Mouse (Mus musculus): ENCODE measurements at regions not wholly inside any gene's neighbourhood (a gene's known extent, or its start where the extent isn't known, plus 50 kb on each side); places are given as distances from the start of the nearest gene placed in this dataset.
A peak's percentile ranks its signal among the peaks of the same experiment; 100 is the strongest.
"Not testable (repeated sequence)": the region's sequence is repeated elsewhere in the genome, so short reads cannot be mapped to it uniquely, and the experiment has no call there.

- DNase-seq (ENCODE audit: inconsistent ontology term), result no peak
Observed at GRCm38 (mm10) chr16:69937514-69938194, 74.1 kb upstream of the Speer2 start.

DNA sequence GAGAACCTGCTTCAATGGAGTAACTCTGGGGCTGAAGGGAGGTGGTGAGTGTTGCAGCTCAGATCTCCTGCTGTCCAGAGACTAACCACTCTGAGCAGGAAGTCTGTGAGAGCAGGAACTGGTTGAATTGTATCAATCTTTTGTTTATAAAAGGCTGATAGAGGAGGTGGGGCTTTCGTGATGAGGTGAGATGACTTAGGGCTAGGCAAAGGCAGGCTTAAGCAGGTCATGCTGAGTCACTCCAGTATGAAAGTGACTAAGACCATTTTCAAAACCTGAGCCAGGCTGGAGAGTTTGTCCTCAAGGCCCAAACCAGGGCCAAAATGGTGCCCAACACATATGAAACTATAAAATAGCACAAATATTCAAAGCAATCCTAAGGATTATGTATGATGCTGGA is 80.1 kb upstream of the Speer2 start:
- no peak for DNase-seq (ENCODE audit: inconsistent ontology term)

DNA sequence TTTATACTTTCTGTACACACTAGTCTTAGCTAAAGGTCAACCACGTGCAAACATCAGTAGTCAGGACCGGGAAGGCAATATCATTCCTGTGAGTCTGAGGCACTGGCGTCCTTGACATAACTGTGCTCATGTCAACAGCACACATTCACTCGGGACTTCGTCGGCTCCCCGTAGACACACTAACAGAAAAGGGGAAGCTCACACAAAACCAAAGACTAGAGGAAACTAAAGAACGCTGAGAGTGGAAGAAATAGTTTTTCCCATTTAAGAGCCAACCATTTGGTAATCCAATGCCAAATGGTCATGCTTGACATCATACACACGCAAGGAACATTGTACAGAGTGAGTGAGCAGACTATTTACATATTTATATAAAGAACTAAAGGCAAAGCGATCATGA is 85.2 kb upstream of the Speer2 start:
- DNase-seq (ENCODE audit: inconsistent ontology term), result no peak

DNA sequence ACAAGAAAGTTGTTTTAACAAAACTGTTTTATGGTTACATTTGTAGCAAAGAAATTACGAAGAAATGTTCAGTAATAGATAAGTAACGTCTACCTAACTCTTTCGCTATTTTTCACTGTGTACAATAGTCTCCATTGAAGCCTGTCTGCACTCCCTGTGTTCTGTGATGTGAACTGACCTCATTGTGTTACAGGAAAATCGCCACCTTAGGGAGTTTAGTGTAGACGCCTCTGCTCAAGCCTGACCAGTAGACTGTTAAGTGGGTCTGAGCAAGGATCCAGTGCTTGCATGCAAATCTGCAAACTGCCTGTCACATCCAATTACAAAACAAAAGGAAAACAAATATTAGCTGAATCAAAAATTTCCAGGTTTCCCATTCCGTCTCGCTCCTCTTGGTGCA is 85.8 kb upstream of the Speer2 start:
- DNase-seq (ENCODE audit: inconsistent ontology term), result peak; percentile 12

- DNase-seq (ENCODE audit: inconsistent ontology term), result no peak
Observed at GRCm38 (mm10) chr16:69951581-69951980, 88.0 kb upstream of the Speer2 start.

- DNase-seq (ENCODE audit: inconsistent ontology term), result not testable (repeated sequence)
Observed at GRCm38 (mm10) chr16:69966561-69966960, 103.0 kb upstream of the Speer2 start.

GRCm38 (mm10) chr16:69979813-69980527 is 116.4 kb upstream of the Speer2 start:
- DNase-seq (ENCODE audit: inconsistent ontology term), result no peak

DNA sequence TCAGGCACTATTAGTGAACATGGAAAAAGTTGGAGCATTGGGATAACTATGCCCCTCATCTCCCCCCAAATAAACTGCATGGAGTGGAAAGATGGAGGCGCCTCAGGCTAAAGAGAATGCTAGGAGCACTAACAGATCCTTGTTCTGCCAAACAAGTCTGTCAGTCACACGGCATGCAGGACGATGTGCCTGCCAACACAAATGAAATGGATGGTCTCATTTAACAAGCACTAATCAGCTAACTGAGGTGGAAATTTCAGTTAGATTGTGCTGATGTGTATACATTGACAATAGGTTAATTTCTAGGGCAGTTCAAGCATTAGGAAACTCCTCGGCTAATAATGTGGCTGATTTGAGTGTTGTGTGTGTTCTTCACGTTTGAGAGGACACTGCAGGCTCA is 120.8 kb upstream of the Speer2 start:
- DNase-seq (ENCODE audit: inconsistent ontology term), result peak; percentile 12

GRCm38 (mm10) chr16:69991907-69992470 is 128.4 kb upstream of the Speer2 start:
- no peak for DNase-seq (ENCODE audit: inconsistent ontology term)

GRCm38 (mm10) chr16:69992715-69993114 is 129.2 kb upstream of the Speer2 start:
- DNase-seq (ENCODE audit: inconsistent ontology term), result no peak

GRCm38 (mm10) chr16:70006863-70007262 is 143.3 kb upstream of the Speer2 start:
- DNase-seq (ENCODE audit: inconsistent ontology term), result no peak

DNA sequence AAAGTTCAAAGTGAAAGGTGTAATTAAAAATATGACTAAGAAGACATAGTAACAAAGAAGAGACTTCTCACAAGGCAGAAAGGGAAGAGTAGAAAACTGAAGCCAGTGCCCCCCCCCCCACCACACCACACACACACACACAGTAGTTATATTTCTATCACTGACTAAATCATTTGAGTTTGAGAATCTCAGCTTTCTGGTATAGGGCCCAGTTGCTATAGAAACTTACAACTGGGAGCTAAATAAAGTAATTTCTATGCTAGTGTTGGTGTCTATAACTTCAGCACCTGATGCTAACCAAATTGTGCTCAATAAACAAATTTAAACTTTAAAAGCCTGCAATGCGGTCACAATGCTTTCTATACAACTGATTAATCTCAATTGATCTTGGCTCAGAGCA is 153.4 kb upstream of the Speer2 start:
- DNase-seq (ENCODE audit: inconsistent ontology term), result no peak

DNA sequence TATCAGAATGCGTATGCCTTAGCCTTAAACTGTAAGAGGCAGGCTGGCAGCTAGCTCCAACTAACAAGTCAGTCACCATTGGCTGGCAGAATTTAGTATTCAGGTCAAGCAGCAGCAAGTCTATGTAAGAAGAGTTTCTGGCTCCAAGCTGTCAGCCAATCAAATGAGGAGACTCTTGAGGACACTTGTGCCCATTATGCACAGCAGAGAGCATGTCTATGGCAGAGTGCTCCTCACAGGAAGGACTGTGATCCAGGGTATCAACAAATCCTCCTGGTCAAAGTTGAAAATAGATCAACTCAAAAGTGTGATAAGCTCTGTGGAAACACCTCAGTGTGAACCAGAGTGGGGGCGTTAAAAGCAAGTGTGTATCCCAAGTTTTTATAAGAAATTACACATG is 156.0 kb upstream of the Speer2 start:
- DNase-seq (ENCODE audit: inconsistent ontology term), result no peak

DNA sequence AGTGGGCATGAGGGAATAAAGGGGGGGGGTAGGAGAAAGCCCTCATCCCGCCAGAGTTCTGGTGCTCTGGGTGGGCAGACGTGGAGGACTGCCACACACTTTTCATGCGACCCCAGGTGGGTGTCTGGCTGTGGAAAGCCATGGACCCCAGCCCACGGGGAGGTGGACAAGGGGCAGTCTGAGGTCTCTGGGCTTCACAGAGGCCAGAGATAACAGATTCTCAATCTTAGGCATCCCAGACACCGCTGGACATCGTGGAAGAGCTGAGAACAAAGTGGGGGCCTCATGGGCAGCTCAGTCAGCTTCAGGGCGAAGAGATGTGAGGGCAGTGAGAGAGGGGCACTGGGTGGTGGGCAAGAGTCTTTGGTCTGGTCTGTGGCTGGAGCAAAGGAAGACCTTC is 157.9 kb upstream of the Speer2 start:
- no peak for DNase-seq (ENCODE audit: inconsistent ontology term)

GRCm38 (mm10) chr16:70028649-70029048 is 165.1 kb upstream of the Speer2 start:
- no peak for DNase-seq (ENCODE audit: inconsistent ontology term)

GRCm38 (mm10) chr16:70045547-70045946 is 182.0 kb upstream of the Speer2 start:
- DNase-seq (ENCODE audit: inconsistent ontology term), result no peak

DNA sequence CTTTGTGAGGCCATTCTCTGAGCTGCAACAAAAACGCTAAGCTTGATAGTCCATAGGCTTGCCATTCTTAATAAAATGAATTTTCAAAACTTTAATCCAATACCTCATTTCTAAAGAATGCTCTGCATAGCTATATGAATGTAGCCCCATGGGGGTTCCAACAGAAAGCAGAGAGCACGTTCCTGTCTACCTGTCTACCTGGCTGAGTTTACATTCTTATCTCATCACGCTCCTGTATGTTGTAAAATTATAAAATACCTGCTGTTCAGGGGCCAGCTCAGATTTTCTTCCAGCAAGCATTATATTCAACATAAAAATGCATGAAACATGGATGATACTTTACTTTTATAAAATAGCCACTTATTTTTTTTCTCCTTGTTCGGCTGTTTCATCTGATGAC is 182.5 kb upstream of the Speer2 start:
- DNase-seq (ENCODE audit: inconsistent ontology term), result no peak

DNA sequence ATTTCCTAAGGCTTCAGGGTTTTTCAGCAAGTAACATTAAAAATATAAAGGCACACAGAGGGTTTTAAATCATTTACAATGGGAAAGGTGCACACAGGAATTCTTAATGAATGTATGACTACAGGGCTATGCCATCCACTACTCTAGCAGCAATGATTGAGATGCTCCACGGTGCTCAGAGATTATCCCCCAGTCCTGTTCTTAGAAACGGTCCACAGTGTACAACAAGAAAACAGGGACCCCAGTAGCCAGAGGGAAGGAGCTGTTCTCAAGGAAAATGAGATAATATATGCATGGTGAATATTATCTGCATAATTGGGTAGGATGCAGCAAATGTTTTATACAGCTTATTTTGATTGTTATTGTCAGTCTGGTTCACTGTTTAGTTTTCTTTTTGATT is 186.3 kb upstream of the Speer2 start:
- DNase-seq (ENCODE audit: inconsistent ontology term), result no peak

DNA sequence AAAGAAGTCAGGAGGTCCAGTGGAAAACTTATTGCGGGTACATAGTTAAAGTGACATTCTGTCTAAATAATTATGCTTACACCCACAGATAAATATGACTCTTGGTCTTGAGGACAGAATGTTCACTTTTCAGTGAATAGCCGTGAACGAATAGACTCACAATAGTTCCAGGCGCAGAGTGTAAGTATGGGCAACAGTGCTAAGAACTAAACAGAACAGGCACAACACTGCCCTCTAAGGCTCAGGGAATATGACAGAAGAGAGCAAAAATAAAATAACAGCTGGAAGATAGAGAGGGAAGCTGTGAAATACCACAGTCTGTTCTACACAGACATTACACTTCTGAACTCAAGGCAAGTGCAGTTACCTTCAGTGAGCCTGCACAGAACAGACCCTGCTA is 207.9 kb upstream of the Speer2 start:
- DNase-seq (ENCODE audit: inconsistent ontology term), result no peak

DNA sequence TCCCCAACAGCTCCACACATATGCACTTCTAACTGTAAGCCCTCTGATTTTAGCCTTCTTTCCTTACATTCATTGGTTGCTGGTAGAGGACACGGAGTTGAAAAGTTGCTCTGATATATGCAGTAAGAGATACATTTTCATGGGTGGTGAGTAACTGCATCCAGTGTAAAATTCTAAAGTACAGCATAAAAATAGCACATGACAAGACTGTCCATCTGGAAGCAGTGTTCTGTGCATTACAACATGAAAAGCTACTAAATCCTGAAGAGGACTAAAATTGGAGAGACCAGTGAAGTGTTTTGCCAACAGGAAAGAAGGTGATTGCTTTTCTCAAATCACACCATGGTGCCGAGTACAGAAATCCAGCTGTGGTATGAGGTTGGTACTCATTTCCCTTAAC is 210.2 kb upstream of the Speer2 start:
- no peak for DNase-seq (ENCODE audit: inconsistent ontology term)

DNA sequence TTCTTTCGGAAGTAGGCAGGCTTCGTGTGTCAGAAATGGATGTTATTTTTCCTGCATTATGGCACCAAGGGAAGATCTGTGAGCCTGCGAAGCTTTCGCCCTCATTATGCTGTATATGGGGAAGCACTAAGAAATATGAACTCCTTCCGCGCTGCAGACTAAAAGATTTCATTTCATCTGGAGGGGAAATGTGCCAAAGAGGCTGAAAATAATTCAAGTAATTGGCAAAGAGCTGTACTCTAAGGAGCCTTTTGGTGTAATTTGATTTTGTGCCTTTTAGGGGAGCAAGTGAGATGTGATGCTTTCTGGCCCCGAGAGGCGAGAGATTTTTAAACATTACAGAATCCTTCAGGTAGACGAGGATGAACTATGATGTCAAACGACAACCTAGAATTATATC is 216.0 kb upstream of the Speer2 start:
- no peak for DNase-seq (ENCODE audit: inconsistent ontology term)

DNA sequence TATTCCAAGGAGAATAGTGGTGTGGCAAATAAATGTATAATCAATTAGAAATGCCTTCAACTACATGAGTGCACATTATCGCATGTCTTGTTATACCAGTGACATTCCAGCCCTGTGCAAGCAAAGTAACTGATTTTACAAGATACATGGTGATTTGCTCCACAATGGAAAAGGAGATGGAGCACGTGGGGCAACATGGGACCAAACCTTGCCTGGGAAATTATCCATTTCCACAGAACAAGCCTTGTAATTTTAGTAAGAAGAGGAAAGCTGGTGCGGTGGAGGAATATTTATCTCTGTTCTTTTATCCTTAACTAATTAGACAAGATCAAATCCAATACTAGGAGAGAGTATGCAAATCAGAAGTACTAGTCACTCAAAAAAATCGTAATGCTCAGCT is 222.5 kb upstream of the Gbe1 start:
- DNase-seq (ENCODE audit: inconsistent ontology term), result no peak

- no peak for DNase-seq (ENCODE audit: inconsistent ontology term)
Observed at GRCm38 (mm10) chr16:70091963-70092362, 221.8 kb upstream of the Gbe1 start.

Measured in Muller cell, postnatal 12 days (primary cell).